Mouse (Mus musculus) embryonic facial prominence, embryonic 15.5 days (tissue): ENCODE measurements around the gene Trpv2. TPM values are rescaled to one million over a fixed set of nuclear protein-coding genes. Genes with fewer than 3 reads are reported as not detected.
A peak's percentile ranks its signal among the peaks of the same experiment; 100 is the strongest.
"Not testable (repeated sequence)": the region's sequence is repeated elsewhere in the genome, so short reads cannot be mapped to it uniquely, and the experiment has no call there.

Experiments used
- ATAC-seq: fragments of 200-750 bp; cut with Nextera tagmentation; 2 replicates; pipeline ENCODE4 v1.8.0; 2017; ENCODE audit warnings: low read depth, moderate TSS enrichment; ENCODE audit not compliant: insufficient number of reproducible peaks, low FRiP score, low TSS enrichment
- H3K27ac ChIP-seq: fragments of 300-500 bp; sonication (generic); replicated peaks from 2 replicates; pipeline ENCODE4 v1.5.1; 2015; ENCODE audit warnings: mild to moderate bottlenecking, inconsistent platforms
- H3K27me3 ChIP-seq: fragments of 300-500 bp; sonication (generic); 2 replicates; pipeline ENCODE4 v1.6.1; 2015; ENCODE audit warnings: inconsistent platforms
- H3K36me3 ChIP-seq: fragments of 300-500 bp; sonication (generic); 2 replicates; pipeline ENCODE4 v1.6.1; 2015; ENCODE audit warnings: mild to moderate bottlenecking, inconsistent platforms
- H3K4me1 ChIP-seq: fragments of 300-500 bp; sonication (generic); 2 replicates; pipeline ENCODE4 v1.6.1; 2015; ENCODE audit warnings: inconsistent platforms
- H3K4me2 ChIP-seq: fragments of 300-500 bp; sonication (generic); replicated peaks from 2 replicates; pipeline ENCODE4 v1.6.1; 2015; ENCODE audit warnings: mild to moderate bottlenecking, inconsistent platforms
- H3K4me3 ChIP-seq: fragments of 300-500 bp; sonication (generic); replicated peaks from 2 replicates; pipeline ENCODE4 v1.5.1; 2015; ENCODE audit warnings: mild to moderate bottlenecking, inconsistent platforms
- H3K9ac ChIP-seq: fragments of 300-500 bp; sonication (generic); 2 replicates; pipeline ENCODE4 v1.6.1; 2015; ENCODE audit warnings: inconsistent platforms
- H3K9me3 ChIP-seq: fragments of 300-500 bp; sonication (generic); replicated peaks from 2 replicates; pipeline ENCODE4 v1.6.1; 2016; ENCODE audit warnings: inconsistent platforms
- WGBS: fragments of 180-500 bp; shearing (Covaris S2); methylation state at CpG from one replicate; pipeline ENCODE4 v1.1.7; 2015; 5-methylcytosine and 5-hydroxymethylcytosine counted together
- polyA plus RNA-seq: library from polyadenylated mRNA; unstranded; fragments of >200 nt; fragmentation: Nextera tagmentation; extraction: Ambion mirVana; gene quantifications from 2 replicates; pipeline ENCODE4 v1.2.1, GENCODE M21; 2015

The Trpv2 gene
- polyA plus RNA-seq, 1 experiment from 2014 or later, result 6.4 TPM

DNA sequence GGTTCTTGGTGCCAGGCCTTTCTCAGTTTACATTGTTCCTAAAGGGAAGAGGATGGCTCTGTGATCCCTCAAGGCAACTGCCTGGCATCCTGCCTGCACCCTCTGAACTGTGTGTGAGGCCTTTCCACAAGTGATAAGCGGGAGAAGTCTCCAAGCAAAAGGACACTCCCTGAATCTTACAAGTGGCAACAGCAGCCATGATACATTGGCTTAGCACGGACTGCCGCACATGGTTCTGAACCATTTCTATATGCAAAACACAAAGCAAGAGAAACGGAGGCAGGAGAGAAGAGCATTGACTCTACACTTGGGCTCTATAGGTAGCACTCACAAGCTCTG lies 71.0 kb downstream of the Trpv2 start:
- Histone ChIP-seq H3K4me3 (no peak overlapping the region), H3K27ac (peak overlapping the region; percentile 79), H3K9ac (no peak overlapping the region), H3K27me3 (no peaks in the 10 kb centered on the region), H3K9me3 (no peaks in the 10 kb centered on the region), H3K36me3 (no peaks in the 10 kb centered on the region), H3K4me2 (peak overlapping the region; percentile 76), H3K4me1 (peaks cover 75% of the 10 kb centered on the region)
- 76% methylated on average over 4 of the region's 4 CpGs for WGBS
- ATAC-seq, result no peak

DNA sequence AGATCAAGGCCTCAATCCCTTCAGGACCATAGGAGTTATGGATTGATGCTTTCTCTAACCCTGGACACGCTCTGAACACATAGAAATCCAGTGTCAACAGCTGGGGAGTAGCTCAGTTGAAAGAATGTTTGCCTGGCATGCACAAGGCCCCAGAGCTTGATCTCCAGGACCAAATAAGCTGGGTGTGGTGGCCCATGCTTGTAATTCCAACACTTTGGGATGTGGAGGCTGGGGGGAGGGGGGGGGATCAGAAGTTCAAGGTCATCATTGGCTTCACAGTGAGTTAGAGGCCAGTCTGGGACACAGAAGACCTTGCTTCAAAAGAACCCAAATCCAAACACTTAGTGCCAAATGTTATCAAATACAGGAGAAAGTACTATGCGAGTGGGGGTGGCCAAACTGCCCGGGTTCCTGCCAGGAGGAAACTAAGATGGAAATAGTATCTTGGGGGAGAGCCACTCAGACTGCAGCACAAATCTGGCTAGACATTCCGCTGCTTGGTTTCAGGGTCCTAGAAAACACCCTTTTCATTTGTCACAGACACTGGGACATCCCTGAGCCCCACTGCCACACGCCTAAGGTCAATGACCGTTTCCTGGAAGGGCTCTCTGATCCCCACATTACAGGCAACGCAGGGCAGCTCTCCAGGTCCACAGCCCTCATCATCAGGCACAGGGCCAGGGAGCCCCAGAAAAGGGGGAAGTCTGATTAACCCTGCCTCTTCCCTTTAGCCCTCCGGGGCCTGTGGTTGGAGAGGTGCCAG lies 71.6 kb downstream of the Trpv2 start:
- no peaks in the 10 kb centered on the region for H3K9me3 ChIP-seq
- ATAC-seq, result 0 out of 2 replicates have a peak, but pooled peaks have one; percentile 5
- H3K9ac ChIP-seq, result no peak overlapping the region
- H3K36me3 ChIP-seq, result no peaks in the 10 kb centered on the region
- 15% methylated on average over 8 of the region's 8 CpGs for WGBS
- peak overlapping the region; percentile 61 for H3K4me3 ChIP-seq
- H3K4me2 ChIP-seq, result peak overlapping the region; percentile 76
- peak overlapping the region; percentile 79 for H3K27ac ChIP-seq
- H3K27me3 ChIP-seq, result no peaks in the 10 kb centered on the region
- H3K4me1 ChIP-seq, result peaks cover 80% of the 10 kb centered on the region

DNA sequence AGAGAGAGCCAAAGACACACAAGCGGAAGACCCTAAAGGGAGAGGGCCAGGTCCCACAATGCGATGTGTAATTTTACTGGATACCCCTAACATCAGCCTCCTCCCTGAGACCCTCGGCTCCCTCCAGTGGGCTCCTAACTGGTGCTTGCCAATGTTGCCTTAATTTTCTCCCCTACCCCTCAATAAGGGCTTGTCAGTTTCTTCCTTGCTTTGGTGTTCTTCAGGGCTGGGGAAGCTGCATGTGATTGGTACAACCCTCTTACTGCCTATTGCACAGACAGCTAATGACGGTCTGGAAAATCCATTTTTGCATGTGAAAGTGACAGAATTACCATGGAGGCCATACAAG lies 72.2 kb downstream of the Trpv2 start:
- no peaks in the 10 kb centered on the region for H3K9me3 ChIP-seq
- peak overlapping the region; percentile 79 for H3K27ac ChIP-seq
- no peaks in the 10 kb centered on the region for H3K36me3 ChIP-seq
- 21% methylated on average over 4 of the region's 4 CpGs for WGBS
- peak overlapping the region; percentile 61 for H3K4me3 ChIP-seq
- no peak for ATAC-seq
- H3K4me2 ChIP-seq, result peak overlapping the region; percentile 76
- H3K9ac ChIP-seq, result no peak overlapping the region
- no peaks in the 10 kb centered on the region for H3K27me3 ChIP-seq
- peaks cover 77% of the 10 kb centered on the region for H3K4me1 ChIP-seq

DNA sequence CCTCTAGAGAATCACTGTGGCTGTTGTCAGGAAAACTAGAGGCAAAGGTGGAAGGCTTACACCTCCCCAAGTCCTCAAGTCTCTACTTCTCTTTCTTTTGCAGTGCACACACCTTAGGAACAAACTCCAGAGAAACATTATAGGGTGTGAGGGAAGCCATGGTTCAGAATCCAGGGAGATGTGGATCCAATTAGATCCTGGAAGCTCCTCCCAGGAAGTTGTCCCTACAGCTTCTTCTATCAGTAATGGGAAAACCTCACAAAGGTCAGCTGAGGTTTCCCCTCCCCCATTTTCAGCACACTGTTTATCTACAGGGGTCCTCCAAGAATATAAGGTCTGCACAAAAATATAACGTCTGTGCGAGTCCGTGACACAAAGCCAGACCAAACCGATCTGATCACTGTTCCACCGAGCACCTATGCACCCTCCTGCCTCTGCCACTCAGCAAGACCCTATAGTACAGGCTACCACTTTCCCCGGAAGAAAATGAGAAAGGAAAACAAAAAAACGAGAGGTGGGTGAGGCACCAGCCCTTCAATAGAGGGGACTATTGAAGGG lies 72.8 kb downstream of the Trpv2 start:
- H3K9ac ChIP-seq, result no peak overlapping the region
- peaks cover 72% of the 10 kb centered on the region for H3K4me1 ChIP-seq
- peak overlapping the region; percentile 90 for H3K27ac ChIP-seq
- 40% methylated on average over 7 of the region's 7 CpGs for WGBS
- no peaks in the 10 kb centered on the region for H3K27me3 ChIP-seq
- no peak for ATAC-seq
- H3K4me3 ChIP-seq, result peak overlapping the region; percentile 61
- peak overlapping the region; percentile 76 for H3K4me2 ChIP-seq
- H3K36me3 ChIP-seq, result no peaks in the 10 kb centered on the region
- no peaks in the 10 kb centered on the region for H3K9me3 ChIP-seq

DNA sequence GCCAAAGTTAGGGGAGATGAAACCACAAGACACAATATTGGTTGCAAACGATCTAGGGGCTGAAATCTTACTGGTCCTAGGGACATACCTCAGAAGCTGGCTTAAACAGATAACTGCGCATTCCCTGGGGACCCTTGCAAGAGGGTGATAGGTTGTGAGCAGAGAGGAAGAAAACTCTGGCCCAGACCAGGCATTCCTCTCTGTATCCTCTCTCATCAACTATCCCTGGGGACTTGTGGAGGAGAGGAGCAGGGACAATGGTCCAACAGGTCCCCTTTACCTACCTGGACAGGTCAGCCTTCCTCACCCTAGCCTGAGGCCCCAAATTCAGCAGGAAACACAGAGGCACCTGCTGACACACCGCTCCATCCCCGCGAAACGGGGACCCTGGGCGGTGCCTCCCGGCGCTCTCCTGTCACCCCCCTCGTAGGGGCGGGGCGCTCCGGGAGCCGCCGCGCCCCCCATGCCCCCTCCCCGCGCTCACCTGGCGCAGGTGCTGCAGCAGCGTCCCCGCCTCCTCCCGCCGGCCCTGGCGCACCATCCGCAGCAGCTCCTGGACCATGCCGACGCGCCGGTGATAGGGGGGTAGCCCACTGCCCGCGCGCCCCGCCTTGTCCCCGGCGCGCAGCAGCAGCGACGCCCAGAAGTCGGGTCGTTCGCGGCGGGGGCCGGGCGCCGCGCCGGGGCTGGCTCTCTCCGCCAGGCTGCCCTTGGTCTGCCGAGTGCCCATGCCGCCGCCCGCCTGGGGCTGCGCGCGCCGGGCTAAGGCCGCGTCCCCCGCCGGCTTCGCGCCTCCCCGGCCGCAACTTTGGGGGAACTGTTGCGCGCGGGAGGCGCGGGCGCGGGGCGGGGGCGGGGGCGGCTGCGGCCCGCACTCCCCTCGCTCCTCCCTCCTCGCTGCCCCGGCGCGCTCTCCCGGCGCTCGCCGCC lies 73.6 kb downstream of the Trpv2 start, which contains the start of gene Lrrc75a:
Lrrc75a (minus strand) TSS at position 863 of the 930 bp plus-strand sequence.
- H3K36me3 ChIP-seq, result no peaks in the 10 kb centered on the region
- H3K4me2 ChIP-seq, result peak within 1 kb of the TSS; percentile 76
- H3K4me1 ChIP-seq, result peaks cover 64% of the 10 kb centered on the region
- H3K27ac ChIP-seq, result peak within 1 kb of the TSS; percentile 90
- peak within 1 kb of the TSS; percentile 61 for H3K4me3 ChIP-seq
- ATAC-seq, result peak; percentile 53
- H3K9me3 ChIP-seq, result no peaks in the 10 kb centered on the region
- peak within 1 kb of the TSS; percentile 70 for H3K9ac ChIP-seq
- WGBS, result 2% methylated on average over 55 of the region's 86 CpGs
- no peaks in the 10 kb centered on the region for H3K27me3 ChIP-seq

DNA sequence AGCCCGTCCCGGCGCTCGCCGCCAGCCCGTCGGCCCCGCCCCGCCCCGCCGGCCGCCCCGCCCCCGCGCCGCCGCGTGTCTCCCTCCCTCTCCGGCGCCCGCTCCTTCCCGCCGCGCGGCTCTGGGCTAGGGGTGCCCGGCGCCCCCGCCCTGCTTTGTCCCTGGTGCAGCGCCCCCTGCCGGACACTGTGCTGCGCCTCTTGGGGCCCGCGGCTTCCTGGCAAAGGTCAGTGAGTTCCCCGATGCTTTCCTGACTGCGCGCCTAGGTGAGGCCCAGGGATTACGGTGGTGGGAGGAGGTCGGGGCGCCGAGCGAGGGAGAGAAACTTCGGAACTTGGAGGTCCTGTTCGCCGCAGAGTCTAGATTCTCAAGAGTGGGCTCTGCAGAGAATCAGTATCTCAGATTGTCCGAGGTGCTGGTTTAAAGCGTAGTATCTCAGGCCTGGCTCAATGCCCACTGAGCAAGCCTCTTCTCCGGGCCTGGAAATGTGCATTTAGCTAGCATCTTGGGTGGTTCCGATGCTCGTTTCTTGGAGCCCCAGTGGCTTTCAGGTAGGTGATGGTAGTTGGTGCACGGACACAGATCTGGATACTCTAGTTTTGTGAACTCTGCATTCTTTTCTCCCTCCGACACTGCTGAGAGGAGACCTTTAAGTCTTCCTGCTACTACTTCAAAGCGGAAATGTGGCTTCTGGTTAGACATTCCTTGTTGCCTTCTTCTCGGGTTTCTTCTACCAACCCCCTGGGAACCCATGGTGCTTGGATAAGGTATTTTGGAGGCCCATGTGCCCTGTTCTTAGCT lies 74.5 kb downstream of the Trpv2 start, which contains the start of gene Mmgt2:
Mmgt2 (plus strand) TSS at position 74 of the 801 bp plus-strand sequence.
- Histone ChIP-seq H3K4me2 (peak within 1 kb of the TSS; percentile 76), H3K9ac (peak within 1 kb of the TSS; percentile 70), H3K27ac (peak within 1 kb of the TSS; percentile 90), H3K36me3 (0 out of 2 replicates have a peak, but pooled peaks cover 4% of the 10 kb centered on the region), H3K4me3 (peak within 1 kb of the TSS; percentile 61), H3K9me3 (no peaks in the 10 kb centered on the region), H3K4me1 (peaks cover 55% of the 10 kb centered on the region), H3K27me3 (no peaks in the 10 kb centered on the region)
- peak; percentile 88 for ATAC-seq
- WGBS, result under 1% methylated on average over 29 of the region's 53 CpGs

DNA sequence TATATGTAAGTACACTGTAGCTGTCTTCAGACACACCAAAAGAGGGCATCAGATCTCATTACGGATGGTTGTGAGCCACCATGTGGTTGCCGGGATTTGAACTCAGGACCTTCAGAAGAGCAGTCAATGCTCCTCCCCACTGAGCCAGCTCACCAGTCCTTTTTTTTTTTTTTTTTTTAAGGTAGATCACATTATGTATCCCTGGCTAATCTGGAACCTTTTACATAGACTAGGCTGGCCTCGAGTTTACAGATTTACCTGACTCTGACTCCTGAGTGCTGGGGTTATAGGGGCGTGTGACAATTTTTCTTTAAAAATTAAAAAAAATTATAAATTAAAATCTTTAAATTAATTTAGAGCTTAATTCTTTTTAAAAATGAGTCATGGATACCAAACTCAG lies 75.5 kb downstream of the Trpv2 start:
- H3K36me3 ChIP-seq, H3K27ac ChIP-seq, ATAC-seq, H3K9me3 ChIP-seq, H3K9ac ChIP-seq, H3K27me3 ChIP-seq: not testable (repeated sequence)
- H3K4me1 ChIP-seq, result peaks cover 46% of the 10 kb centered on the region
- peak overlapping the region; percentile 76; the same call in 1 of the 2 replicates for H3K4me2 ChIP-seq
- H3K4me3 ChIP-seq, result peak overlapping the region; percentile 61; the same call in 1 of the 2 replicates
- WGBS, result 76% methylated on average over 4 of the region's 4 CpGs

Other genes with a start within 250 kb of the Trpv2 start
- 8.1 and 9.2 TPM in 2 replicates for gene Pigl, start 116.0 kb upstream of the Trpv2 start, polyA plus RNA-seq
- gene Ncor1, start 115.9 kb upstream of the Trpv2 start, polyA plus RNA-seq, result 157 and 163 TPM in 2 replicates
- gene Cenpv, start 35.2 kb upstream of the Trpv2 start, polyA plus RNA-seq, result 29.0 and 32.0 TPM in 2 replicates
- gene Ubb, start 23.3 kb upstream of the Trpv2 start, polyA plus RNA-seq, result 3,288 and 3,376 TPM in 2 replicates
- gene Lrrc75a, start 74.0 kb downstream of the Trpv2 start, polyA plus RNA-seq, result 16.2 and 16.3 TPM in 2 replicates
- gene Mmgt2, start 74.2 kb downstream of the Trpv2 start, polyA plus RNA-seq, result 51.4 and 52.4 TPM in 2 replicates
- gene Zfp287, start 157.4 kb downstream of the Trpv2 start, polyA plus RNA-seq, result 9.1 and 10.5 TPM in 2 replicates
- gene Gm10428, start 178.6 kb downstream of the Trpv2 start, polyA plus RNA-seq, result not detected in 2 replicates
- gene Zfp286, start 215.0 kb downstream of the Trpv2 start, polyA plus RNA-seq, result 22.4 and 23.4 TPM in 2 replicates
- 19.8 and 20.9 TPM in 2 replicates for gene Trim16, start 245.7 kb downstream of the Trpv2 start, polyA plus RNA-seq